Mouse (Mus musculus) megakaryocyte, embryonic 14.5 days (primary cell): Measurements from ENCODE around the gene Tmem135. TPM values are rescaled to one million over a fixed set of nuclear protein-coding genes. Genes with fewer than 3 reads are reported as not detected.

Source experiments
- H3K27me3 ChIP-seq: replicated peaks from 2 replicates; pipeline ENCODE3; 2012; ENCODE audit warnings: inconsistent platforms
- H3K36me3 ChIP-seq: replicated peaks from 2 replicates; pipeline ENCODE3; 2012; ENCODE audit warnings: low read length, inconsistent platforms, mixed read lengths
- H3K4me1 ChIP-seq: 2 replicates; pipeline ENCODE4 v1.6.1; 2012; ENCODE audit warnings: inconsistent platforms
- H3K4me3 ChIP-seq: replicated peaks from 2 replicates; pipeline ENCODE3; 2012; ENCODE audit warnings: moderate library complexity, mild to moderate bottlenecking, inconsistent platforms
- H3K9me3 ChIP-seq: 2 replicates; pipeline ENCODE4 v1.6.1; 2012; ENCODE audit warnings: inconsistent platforms
- FLI1 ChIP-seq: IDR thresholded peaks from 2 replicates; pipeline ENCODE4 v1.6.1; 2012; ENCODE audit warnings: low read length, inconsistent platforms, mixed read lengths
- GATA1 ChIP-seq: IDR thresholded peaks from 3 replicates; pipeline ENCODE4 v1.6.1; 2012; ENCODE audit warnings: mixed read lengths, low read length, inconsistent platforms, borderline replicate concordance
- polyA plus RNA-seq: library from polyadenylated mRNA; stranded (reverse); fragments of >175 nt; gene quantifications from 2 replicates; pipeline ENCODE4 v1.2.3, GENCODE M21; 2012; ENCODE audit warnings: low replicate concordance; ENCODE audit not compliant: insufficient read depth

Gene Tmem135
- polyA plus RNA-seq, 1 experiment: 19.0 TPM

DNA sequence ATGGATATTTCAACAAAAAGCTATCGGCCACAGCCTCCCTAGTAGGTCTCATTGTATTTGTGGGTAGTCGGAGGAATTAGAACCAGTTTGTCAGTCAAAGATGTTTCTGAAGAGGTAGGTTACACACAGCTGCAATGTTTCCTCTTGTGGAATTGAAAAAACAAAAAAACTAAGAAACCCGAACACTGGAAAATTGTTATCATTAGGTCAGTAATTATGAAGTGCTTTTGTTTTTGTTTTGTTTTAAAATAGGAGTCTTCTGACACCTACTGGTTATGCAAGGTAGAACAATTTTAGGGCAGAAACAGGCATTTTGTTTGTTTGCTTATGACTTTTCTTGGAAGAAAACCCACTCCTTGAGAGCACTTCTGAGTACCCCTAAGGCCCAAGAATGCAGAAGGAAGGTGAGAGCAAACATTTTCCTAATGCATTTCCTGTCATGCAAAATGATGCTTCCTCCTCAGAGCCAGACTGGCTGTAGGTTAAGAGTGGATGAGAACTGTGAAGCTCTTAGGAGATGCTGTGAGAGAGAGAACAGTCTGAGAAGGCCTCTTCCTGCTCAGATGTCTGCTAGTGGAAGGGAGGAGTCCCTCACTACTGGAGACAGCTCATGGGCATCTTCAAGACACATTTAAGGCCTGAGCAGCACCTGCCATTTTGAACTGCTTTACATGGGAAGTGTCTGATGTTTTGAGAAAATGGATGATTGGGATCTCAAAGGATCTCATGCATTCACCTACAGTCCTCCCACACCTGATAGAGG, 15.1 kb upstream of the Tmem135 start:
- Histone ChIP-seq H3K4me3 (peak overlapping the region; percentile 78), H3K4me1 (peaks cover 19% of the 10 kb centered on the region), H3K27me3 (peaks cover 1% of the 10 kb centered on the region), H3K9me3 (no peaks in the 10 kb centered on the region), H3K36me3 (no peaks in the 10 kb centered on the region)
- no peak for TF ChIP-seq FLI1
- TF ChIP-seq GATA1: no peak

DNA sequence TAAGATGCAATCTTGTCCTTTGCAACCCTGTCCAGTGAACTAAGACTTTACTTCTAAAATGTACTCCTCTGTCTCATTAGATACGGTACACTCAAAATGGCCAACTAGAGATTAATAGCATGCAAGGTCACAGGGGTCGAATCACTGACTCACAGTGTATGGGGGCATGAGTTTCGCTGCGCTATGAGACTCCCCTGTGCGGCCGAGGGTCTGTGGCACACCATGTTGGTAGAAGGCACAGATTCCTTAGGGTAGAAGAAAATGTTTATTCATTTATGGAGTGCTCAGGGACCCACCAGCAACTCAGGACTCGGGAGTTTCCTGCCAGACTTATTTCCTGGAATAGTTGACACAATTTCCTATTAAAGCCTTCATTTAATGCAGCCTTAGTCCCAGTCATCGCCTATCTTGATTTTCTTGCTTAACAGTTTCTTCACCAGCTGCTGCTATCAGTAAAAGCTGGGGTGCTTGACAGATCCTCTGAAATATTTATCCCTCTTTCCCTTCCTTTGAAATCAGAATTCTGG, 14.2 kb upstream of the Tmem135 start:
- Histone ChIP-seq H3K4me3 (no peak overlapping the region), H3K4me1 (peaks cover 19% of the 10 kb centered on the region), H3K9me3 (no peaks in the 10 kb centered on the region), H3K36me3 (no peaks in the 10 kb centered on the region), H3K27me3 (peaks cover 5% of the 10 kb centered on the region)
- TF ChIP-seq GATA1 (no peak), FLI1 (no peak)

- Histone ChIP-seq H3K4me3 (no peak overlapping the region), H3K36me3 (no peaks in the 10 kb centered on the region), H3K27me3 (peaks cover 7% of the 10 kb centered on the region), H3K9me3 (no peaks in the 10 kb centered on the region), H3K4me1 (peaks cover 19% of the 10 kb centered on the region)
- TF ChIP-seq FLI1 (no peak), GATA1 (no peak)
Measured at GRCm38 (mm10) chr7:89417707-89418106, 13.7 kb upstream of the Tmem135 start.

GRCm38 (mm10) chr7:89416027-89416426, 12.0 kb upstream of the Tmem135 start:
- Histone ChIP-seq H3K4me3 (no peak overlapping the region), H3K27me3 (peaks cover 7% of the 10 kb centered on the region), H3K9me3 (no peaks in the 10 kb centered on the region), H3K4me1 (peaks cover 26% of the 10 kb centered on the region), H3K36me3 (no peaks in the 10 kb centered on the region)
- TF ChIP-seq GATA1 (no peak), FLI1 (no peak)

GRCm38 (mm10) chr7:89412094-89412493, 8.1 kb upstream of the Tmem135 start:
- H3K27me3 ChIP-seq: peaks cover 12% of the 10 kb centered on the region
- H3K9me3 ChIP-seq: no peaks in the 10 kb centered on the region
- no peaks in the 10 kb centered on the region for H3K36me3 ChIP-seq
- peaks cover 19% of the 10 kb centered on the region for H3K4me1 ChIP-seq
- H3K4me3 ChIP-seq: no peak overlapping the region
- no peak for TF ChIP-seq GATA1
- no peak for TF ChIP-seq FLI1

DNA sequence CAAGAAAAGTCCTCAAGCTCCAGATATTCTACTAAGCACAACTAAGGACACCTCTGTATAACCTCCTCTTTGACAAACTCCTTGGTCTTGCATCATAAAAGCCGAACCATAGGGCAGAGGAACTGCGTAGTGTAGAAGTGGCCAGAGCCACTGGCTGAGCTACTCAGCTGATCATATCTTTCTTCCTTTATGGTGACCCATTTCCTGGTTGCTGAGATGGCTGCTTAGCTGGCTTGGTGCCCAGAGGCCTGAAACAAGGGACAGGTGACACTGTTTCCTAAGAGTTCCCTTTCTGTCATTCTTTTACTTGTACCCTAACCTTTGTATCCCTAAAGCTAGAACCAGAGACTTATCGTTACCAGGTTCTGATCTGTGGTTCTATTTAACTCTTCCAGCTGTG, 7.3 kb upstream of the Tmem135 start:
- H3K36me3 ChIP-seq: no peaks in the 10 kb centered on the region
- H3K9me3 ChIP-seq: no peaks in the 10 kb centered on the region
- TF ChIP-seq GATA1: no peak
- TF ChIP-seq FLI1: no peak
- no peak overlapping the region for H3K4me3 ChIP-seq
- H3K27me3 ChIP-seq: peaks cover 16% of the 10 kb centered on the region
- peaks cover 16% of the 10 kb centered on the region for H3K4me1 ChIP-seq

- Histone ChIP-seq H3K27me3 (peaks cover 22% of the 10 kb centered on the region), H3K4me1 (peaks cover 11% of the 10 kb centered on the region), H3K4me3 (no peak overlapping the region), H3K36me3 (no peaks in the 10 kb centered on the region), H3K9me3 (no peaks in the 10 kb centered on the region)
- TF ChIP-seq FLI1 (no peak), GATA1 (no peak)
Measured at GRCm38 (mm10) chr7:89410294-89410693, 6.3 kb upstream of the Tmem135 start.

DNA sequence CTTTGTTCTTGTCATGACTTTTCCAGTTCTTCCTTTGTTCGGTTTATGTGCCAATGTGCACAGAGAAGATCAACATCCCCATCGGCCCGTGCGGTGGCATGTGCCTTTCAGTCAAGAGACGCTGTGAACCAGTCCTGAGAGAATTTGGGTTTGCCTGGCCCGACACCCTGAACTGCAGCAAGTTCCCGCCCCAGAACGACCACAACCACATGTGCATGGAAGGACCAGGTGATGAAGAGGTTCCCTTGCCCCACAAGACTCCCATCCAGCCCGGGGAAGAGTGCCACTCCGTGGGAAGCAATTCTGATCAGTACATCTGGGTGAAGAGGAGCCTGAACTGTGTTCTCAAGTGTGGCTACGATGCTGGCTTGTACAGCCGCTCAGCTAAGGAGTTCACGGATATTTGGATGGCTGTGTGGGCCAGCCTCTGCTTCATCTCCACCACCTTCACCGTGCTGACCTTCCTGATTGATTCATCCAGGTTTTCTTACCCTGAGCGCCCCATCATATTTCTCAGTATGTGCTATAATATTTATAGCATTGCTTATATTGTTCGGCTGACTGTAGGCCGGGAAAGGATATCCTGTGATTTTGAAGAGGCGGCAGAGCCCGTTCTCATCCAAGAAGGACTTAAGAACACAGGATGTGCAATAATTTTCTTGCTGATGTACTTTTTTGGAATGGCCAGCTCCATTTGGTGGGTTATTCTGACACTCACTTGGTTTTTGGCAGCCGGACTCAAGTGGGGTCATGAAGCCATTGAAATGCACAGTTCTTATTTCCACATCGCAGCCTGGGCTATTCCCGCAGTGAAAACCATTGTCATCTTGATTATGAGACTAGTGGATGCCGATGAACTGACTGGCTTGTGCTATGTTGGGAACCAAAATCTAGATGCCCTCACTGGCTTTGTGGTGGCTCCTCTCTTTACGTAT, 3.3 kb upstream of the Tmem135 start:
- H3K36me3 ChIP-seq: no peaks in the 10 kb centered on the region
- H3K27me3 ChIP-seq: peaks cover 45% of the 10 kb centered on the region
- peaks cover 32% of the 10 kb centered on the region for H3K4me1 ChIP-seq
- H3K9me3 ChIP-seq: no peaks in the 10 kb centered on the region
- H3K4me3 ChIP-seq: no peak overlapping the region
- no peak for TF ChIP-seq FLI1
- TF ChIP-seq GATA1: no peak

DNA sequence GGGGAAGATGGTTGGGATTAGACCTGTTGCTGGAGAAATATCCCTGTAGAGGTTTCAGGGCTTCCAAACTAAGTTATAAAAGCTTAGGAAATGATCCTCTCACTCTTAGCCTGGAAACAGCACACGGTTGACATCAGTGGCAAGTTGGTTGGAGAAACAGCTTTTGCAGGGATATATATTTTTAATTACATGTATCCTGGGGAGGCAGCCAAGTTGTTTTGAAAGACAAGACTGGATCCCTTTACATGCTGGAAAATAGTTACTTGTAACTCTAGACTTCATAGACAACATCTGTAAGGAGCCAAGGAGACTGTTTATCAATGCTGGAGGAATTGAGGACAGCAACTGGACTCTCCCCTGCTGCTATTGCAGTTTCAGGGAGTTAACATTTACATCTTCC, 2.0 kb upstream of the Tmem135 start:
- peaks cover 57% of the 10 kb centered on the region for H3K27me3 ChIP-seq
- no peak for TF ChIP-seq FLI1
- TF ChIP-seq GATA1: no peak

More for the DNA sequence above, 2.0 kb upstream of the Tmem135 start:
- Histone ChIP-seq H3K9me3 (no peaks in the 10 kb centered on the region), H3K36me3 (no peaks in the 10 kb centered on the region), H3K4me1 (peaks cover 28% of the 10 kb centered on the region), H3K4me3 (no peak overlapping the region)
